Mouse (Mus musculus): ENCODE measurements around the gene Gm17359.

The Gm17359 gene

GRCm38 (mm10) chr3:79458651-79459275 is 122.3 kb downstream of the Gm17359 start:
- in situ Hi-C loops (cut with MboI; ENCODE audit: low sequenced_read_pairs): no loop called here

- in situ Hi-C loops (cut with MboI; ENCODE audit: low sequenced_read_pairs): no loop called here
These were observed 133.0 kb downstream of the Gm17359 start for GRCm38 (mm10) chr3:79469440-79469839.

GRCm38 (mm10) chr3:79472362-79472761 is 135.9 kb downstream of the Gm17359 start:
- in situ Hi-C loops (cut with MboI; ENCODE audit: low sequenced_read_pairs): no loop called here

- in situ Hi-C loops (cut with MboI; ENCODE audit: low sequenced_read_pairs): no loop called here
These were observed 138.4 kb downstream of the Gm17359 start for GRCm38 (mm10) chr3:79474911-79475310.

- in situ Hi-C loops (cut with MboI; ENCODE audit: low sequenced_read_pairs): no loop called here
These were observed 139.5 kb downstream of the Gm17359 start for GRCm38 (mm10) chr3:79475980-79476379.

GRCm38 (mm10) chr3:79478400-79478799 is 141.9 kb downstream of the Gm17359 start:
- in situ Hi-C loops (cut with MboI; ENCODE audit: low sequenced_read_pairs): no loop called here

- in situ Hi-C loops (cut with MboI; ENCODE audit: low sequenced_read_pairs): no loop called here
These were observed 142.4 kb downstream of the Gm17359 start for GRCm38 (mm10) chr3:79478880-79479279.

GRCm38 (mm10) chr3:79484286-79485063 is 148.0 kb downstream of the Gm17359 start:
- in situ Hi-C loops (cut with MboI; ENCODE audit: low sequenced_read_pairs): no loop called here

GRCm38 (mm10) chr3:79488025-79488424 is 151.6 kb downstream of the Gm17359 start:
- in situ Hi-C loops (cut with MboI; ENCODE audit: low sequenced_read_pairs): no loop called here

GRCm38 (mm10) chr3:79490102-79490501 is 153.6 kb downstream of the Gm17359 start:
- in situ Hi-C loops (cut with MboI; ENCODE audit: low sequenced_read_pairs): no loop called here

GRCm38 (mm10) chr3:79491614-79492013 is 155.2 kb downstream of the Gm17359 start:
- in situ Hi-C loops (cut with MboI; ENCODE audit: low sequenced_read_pairs): no loop called here

GRCm38 (mm10) chr3:79493064-79493463 is 156.6 kb downstream of the Gm17359 start:
- in situ Hi-C loops (cut with MboI; ENCODE audit: low sequenced_read_pairs): no loop called here

- in situ Hi-C loops (cut with MboI; ENCODE audit: low sequenced_read_pairs): no loop called here
These were observed 157.6 kb downstream of the Gm17359 start for GRCm38 (mm10) chr3:79494028-79494427.

- in situ Hi-C loops (cut with MboI; ENCODE audit: low sequenced_read_pairs): no loop called here
These were observed 158.7 kb downstream of the Gm17359 start for GRCm38 (mm10) chr3:79495151-79495550.

- in situ Hi-C loops (cut with MboI; ENCODE audit: low sequenced_read_pairs): no loop called here
These were observed 160.2 kb downstream of the Gm17359 start for GRCm38 (mm10) chr3:79496668-79497067.

- in situ Hi-C loops (cut with MboI; ENCODE audit: low sequenced_read_pairs): no loop called here
These were observed 163.8 kb downstream of the Gm17359 start for GRCm38 (mm10) chr3:79500279-79500678.

GRCm38 (mm10) chr3:79501166-79501728 is 164.8 kb downstream of the Gm17359 start:
- in situ Hi-C loops (cut with MboI; ENCODE audit: low sequenced_read_pairs): no loop called here
